Mouse (Mus musculus) liver, embryonic 14.5 days (tissue): Measurements from ENCODE around the gene Zbtb16. TPM values are rescaled to one million over a fixed set of nuclear protein-coding genes. Genes with fewer than 3 reads are reported as not detected.

Source experiments
- ATAC-seq: fragments of 200-750 bp; cut with Nextera tagmentation; 2 replicates; pipeline ENCODE4 v1.8.0; 2017; ENCODE audit warnings: moderate number of reproducible peaks, mild to moderate bottlenecking, moderate library complexity; ENCODE audit not compliant: insufficient read depth
- DNase-seq, 3 experiments: peaks; one replicate each; pipeline ENCODE4 v3.0.0-alpha.2; 2012 to 2013; ENCODE audit warnings: low read depth in 3 of 3, low spot score in 3 of 3
- H3K27ac ChIP-seq: fragments of 300-500 bp; sonication (generic); 2 replicates; pipeline ENCODE4 v1.5.1; 2014; ENCODE audit warnings: moderate library complexity, mild to moderate bottlenecking, control low read depth, inconsistent platforms
- H3K27me3 ChIP-seq: fragments of 300-500 bp; sonication (generic); 2 replicates; pipeline ENCODE4 v1.6.1; 2014; ENCODE audit warnings: mild to moderate bottlenecking, low read length, moderate library complexity; ENCODE audit not compliant: control insufficient read depth, insufficient read depth
- H3K36me3 ChIP-seq: fragments of 300-500 bp; sonication (generic); replicated peaks from 2 replicates; pipeline ENCODE4 v1.6.1; 2014; ENCODE audit warnings: low read depth; ENCODE audit not compliant: control insufficient read depth, insufficient read depth
- H3K4me1 ChIP-seq, 2 experiments: fragments of 200-500 bp in 1 of 2; fragments of 300-500 bp in 1 of 2; sonication (generic) in 1 of 2; replicated peaks; 2 replicates each; pipeline ENCODE4 v1.6.1; 2012 to 2014; ENCODE audit warnings: antibody characterized with exemption in 1 of 2, inconsistent platforms in 1 of 2, low read length in 1 of 2; ENCODE audit not compliant: control insufficient read depth in 2 of 2, insufficient read depth in 2 of 2
- H3K4me2 ChIP-seq: fragments of 300-500 bp; sonication (generic); 2 replicates; pipeline ENCODE4 v1.6.1; 2014; ENCODE audit warnings: low read depth, mild to moderate bottlenecking, control low read depth, moderate library complexity
- H3K4me3 ChIP-seq, 2 experiments: fragments of 200-500 bp in 1 of 2; fragments of 300-500 bp in 1 of 2; sonication (generic) in 1 of 2; 2 replicates each; pipeline ENCODE4 v1.5.1; 2012 to 2014; ENCODE audit warnings: low read depth in 2 of 2, low read length in 2 of 2, mild to moderate bottlenecking in 2 of 2, control low read depth in 1 of 2, inconsistent platforms in 1 of 2, moderate library complexity in 1 of 2; ENCODE audit not compliant: insufficient read depth in 1 of 2
- H3K9ac ChIP-seq: fragments of 300-500 bp; sonication (generic); replicated peaks from 2 replicates; pipeline ENCODE4 v1.6.1; 2014; ENCODE audit warnings: mild to moderate bottlenecking, control low read depth, moderate library complexity
- H3K9me3 ChIP-seq: fragments of 300-500 bp; sonication (generic); 2 replicates; pipeline ENCODE4 v1.6.1; 2016; ENCODE audit warnings: low read length, mixed read lengths; ENCODE audit not compliant: control insufficient read depth
- CTCF ChIP-seq: IDR thresholded peaks from 2 replicates; pipeline ENCODE4 v1.5.1; 2016; ENCODE audit warnings: antibody characterized with exemption, low read depth, control low read depth
- EP300 ChIP-seq: IDR thresholded peaks from 2 replicates; pipeline ENCODE4 v1.6.1; 2016; ENCODE audit warnings: antibody characterized with exemption, low read depth
- WGBS: fragments of 180-500 bp; shearing (Covaris S2); extraction: QIAGEN DNeasy Blood & Tissue Kit; methylation state at CpG from one replicate; pipeline ENCODE4 v1.1.7; 2014; ENCODE audit not compliant: insufficient replicate concordance; 5-methylcytosine and 5-hydroxymethylcytosine counted together
- polyA plus RNA-seq, 2 experiments: library from polyadenylated mRNA; depleted of rRNA in 1 of 2; stranded (reverse) in 1 of 2; unstranded in 1 of 2; fragments of >200 nt; fragmentation: Nextera tagmentation in 1 of 2; extraction: Ambion mirVana in 1 of 2; gene quantifications; 2 replicates each; pipeline versions ENCODE4 v1.2.1 to v1.2.3; 2012 to 2014

Gene Zbtb16
- polyA plus RNA-seq, 2 experiments = 0.26 to 0.30 TPM

DNA sequence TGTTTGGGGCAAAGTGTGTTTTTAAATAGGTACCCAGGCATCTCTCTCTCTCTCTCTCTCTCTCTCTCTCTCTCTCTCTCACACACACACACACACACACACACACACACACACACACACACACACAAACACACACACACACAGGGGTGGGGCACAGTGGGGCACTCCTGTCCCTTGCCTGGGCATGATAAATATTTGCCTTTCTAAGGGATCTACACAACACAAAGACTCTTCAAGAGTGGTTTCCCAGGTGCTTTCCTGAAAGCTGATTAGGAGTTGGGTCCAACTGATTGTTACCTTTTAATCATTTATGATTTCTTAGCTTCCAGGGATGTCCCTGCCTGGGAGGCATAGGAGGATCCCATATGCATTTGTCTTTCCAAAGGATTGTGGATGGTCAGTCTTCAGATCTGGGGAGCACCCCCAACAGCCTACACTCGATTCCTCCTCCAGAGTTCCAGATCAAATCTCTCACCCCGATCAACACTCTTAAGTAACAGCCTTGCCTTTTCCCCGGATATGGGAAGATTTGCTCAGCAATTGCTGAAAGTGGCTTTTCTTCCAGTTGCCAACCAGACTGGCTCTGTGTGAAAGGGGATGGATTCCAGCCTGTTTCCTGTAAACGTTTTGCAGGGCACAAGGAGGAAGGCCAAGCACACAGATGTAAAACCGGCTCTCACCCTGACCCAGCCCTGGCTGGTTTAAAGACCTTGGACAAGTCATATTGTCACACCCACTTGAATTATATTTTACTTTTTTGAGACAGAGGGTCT lies 90.5 kb downstream of the Zbtb16 start:
- H3K4me2 ChIP-seq = peak overlapping the region; percentile 43
- DNase-seq = peak in 1 of 3 experiments; percentile 11
- ATAC-seq = peak; percentile 79
- no peaks in the 10 kb centered on the region for H3K9me3 ChIP-seq
- H3K4me1 ChIP-seq = peaks cover 8 to 19% of the 10 kb centered on the region in 2 experiments; a peak in 3 of 4 replicates
- WGBS = 29% methylated on average over 5 of the region's 5 CpGs
- TF ChIP-seq EP300 = no peak; the same call in 1 of the 2 replicates
- TF ChIP-seq CTCF = no peak
- no peak overlapping the region for H3K27ac ChIP-seq
- no peaks in the 10 kb centered on the region for H3K36me3 ChIP-seq
- H3K9ac ChIP-seq = no peak overlapping the region
- H3K27me3 ChIP-seq = no peaks in the 10 kb centered on the region
- H3K4me3 ChIP-seq = no peak overlapping the region

DNA sequence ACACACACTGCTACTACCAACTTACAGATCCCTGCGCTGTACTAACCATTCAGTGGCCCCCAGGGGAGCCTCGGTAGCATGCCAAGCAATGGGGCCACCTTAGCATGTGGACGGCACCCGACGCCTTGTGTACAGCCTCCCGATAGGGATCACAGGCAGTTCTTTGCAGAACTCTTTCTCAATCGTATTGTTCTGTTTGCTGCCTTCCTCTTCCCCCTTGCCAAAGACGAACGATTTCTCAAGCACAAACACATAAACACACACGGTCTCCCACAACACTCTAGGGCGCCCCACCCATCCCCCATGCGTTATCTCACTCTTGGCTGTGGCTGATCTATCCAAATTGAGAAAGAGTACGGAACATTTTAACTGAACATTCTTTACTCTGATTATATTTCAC lies 91.1 kb downstream of the Zbtb16 start:
- no peaks in the 10 kb centered on the region for H3K36me3 ChIP-seq
- no peaks in the 10 kb centered on the region for H3K27me3 ChIP-seq
- no peak overlapping the region for H3K9ac ChIP-seq
- peak; percentile 47 to 57 (median 56) for DNase-seq
- H3K27ac ChIP-seq = no peak overlapping the region
- ATAC-seq = peak; percentile 78
- peak overlapping the region; percentile 43 for H3K4me2 ChIP-seq
- no peak overlapping the region for H3K4me3 ChIP-seq
- H3K9me3 ChIP-seq = no peaks in the 10 kb centered on the region
- H3K4me1 ChIP-seq = peaks cover 8 to 22% of the 10 kb centered on the region in 2 experiments; a peak in 3 of 4 replicates
- 0 out of 2 replicates have a peak, but pooled peaks have one; percentile 38 for TF ChIP-seq EP300
- no peak for TF ChIP-seq CTCF
- 27% methylated on average over 13 of the region's 13 CpGs for WGBS

DNA sequence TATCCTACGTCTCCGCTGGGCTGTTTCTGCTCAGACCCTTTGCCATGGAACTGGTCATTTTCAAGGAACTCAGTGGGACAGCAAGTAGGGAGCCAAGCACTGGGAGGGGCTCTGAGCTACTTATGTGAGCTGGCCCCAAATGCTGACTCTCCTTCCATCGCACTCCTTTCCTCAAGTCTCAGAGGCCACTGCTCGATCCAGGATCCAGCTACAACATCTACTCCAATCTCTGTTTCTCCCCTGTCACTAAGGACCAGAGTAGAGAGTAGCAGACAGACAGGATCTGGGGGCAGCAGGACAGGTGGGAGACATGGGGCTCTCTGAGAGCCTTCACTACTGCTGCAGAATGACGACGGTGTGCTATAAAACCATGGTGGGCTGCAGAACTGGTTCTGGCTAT lies 91.6 kb downstream of the Zbtb16 start:
- Histone ChIP-seq H3K9me3 (no peaks in the 10 kb centered on the region), H3K9ac (no peak overlapping the region), H3K27me3 (no peaks in the 10 kb centered on the region), H3K36me3 (no peaks in the 10 kb centered on the region), H3K4me3 (no peak overlapping the region), H3K4me1 (peaks cover 8 to 24% of the 10 kb centered on the region in 2 experiments; a peak in 3 of 4 replicates), H3K4me2 (peak overlapping the region; percentile 43), H3K27ac (no peak overlapping the region)
- no peak for DNase-seq
- TF ChIP-seq CTCF (no peak), EP300 (no peak)
- ATAC-seq = no peak
- 79% methylated on average over 6 of the region's 6 CpGs for WGBS

DNA sequence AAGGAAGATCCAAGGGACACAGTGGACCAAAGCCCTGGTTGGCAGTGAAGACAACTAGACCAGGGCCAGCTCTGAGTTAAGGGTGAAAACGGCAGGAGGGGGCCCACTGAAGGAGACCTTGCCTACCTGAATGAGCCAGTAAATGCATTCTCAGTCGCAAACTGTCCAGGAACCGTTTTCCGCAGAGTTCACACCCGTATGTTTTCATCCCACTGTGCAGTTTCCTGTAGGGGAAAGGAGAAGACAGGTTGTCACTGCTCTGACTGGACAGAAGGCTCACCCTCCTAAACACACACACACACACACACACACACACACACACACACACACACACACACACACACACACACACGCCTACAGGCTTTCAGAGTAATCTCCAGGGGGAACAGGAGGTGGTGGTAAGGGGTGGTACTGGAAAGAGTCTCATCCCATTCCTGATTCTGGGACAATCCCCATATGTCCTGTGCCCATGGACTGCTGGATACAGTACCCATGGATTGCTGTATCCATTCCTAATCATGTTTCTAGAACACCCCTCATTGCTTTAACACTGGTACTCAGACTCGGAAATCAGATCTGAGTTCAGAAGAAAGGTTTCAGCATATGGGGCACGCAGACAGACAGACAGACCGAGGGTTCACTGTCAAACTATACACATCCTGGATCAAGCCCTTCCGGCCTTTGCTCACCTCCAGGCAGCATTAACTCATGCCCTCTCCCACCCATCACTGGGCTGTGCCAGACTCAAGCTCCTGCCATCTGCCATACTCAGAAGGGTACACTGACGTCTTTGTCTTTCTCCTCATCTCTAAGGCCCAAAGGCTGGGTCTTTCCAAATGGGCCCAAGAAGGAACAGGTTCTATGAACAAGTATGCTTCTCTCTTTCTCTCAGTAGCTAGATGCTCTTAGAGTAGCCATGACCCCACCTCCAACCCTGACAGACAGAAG lies 92.4 kb downstream of the Zbtb16 start:
- whole genome bisulfite sequencing = 71% methylated on average over 11 of the region's 11 CpGs
- DNase-seq = no peak
- H3K4me1 ChIP-seq = peaks cover 8 to 24% of the 10 kb centered on the region in 2 experiments; a peak in 3 of 4 replicates
- TF ChIP-seq CTCF = no peak
- TF ChIP-seq EP300 = no peak
- H3K36me3 ChIP-seq = no peaks in the 10 kb centered on the region
- H3K27ac ChIP-seq = no peak overlapping the region
- no peak for ATAC-seq
- no peak overlapping the region for H3K9ac ChIP-seq
- H3K4me3 ChIP-seq = no peak overlapping the region
- H3K4me2 ChIP-seq = no peak overlapping the region
- no peaks in the 10 kb centered on the region for H3K27me3 ChIP-seq
- no peaks in the 10 kb centered on the region for H3K9me3 ChIP-seq
